Mouse (Mus musculus) liver, adult 2 months (tissue): Measurements from ENCODE around the gene Usp40.

Experiments used
- CTCF ChIP-seq: fragments of 200-500 bp; IDR thresholded peaks from 2 replicates; pipeline ENCODE4 v1.5.1; 2011; ENCODE audit warnings: low read depth, low read length, control low read depth
- POLR2A ChIP-seq: fragments of 200-500 bp; IDR thresholded peaks from 2 replicates; pipeline ENCODE4 v1.6.1; 2011; ENCODE audit warnings: low read length, control low read depth; ENCODE audit not compliant: insufficient read depth; ENCODE audit errors: extremely low read depth

DNA sequence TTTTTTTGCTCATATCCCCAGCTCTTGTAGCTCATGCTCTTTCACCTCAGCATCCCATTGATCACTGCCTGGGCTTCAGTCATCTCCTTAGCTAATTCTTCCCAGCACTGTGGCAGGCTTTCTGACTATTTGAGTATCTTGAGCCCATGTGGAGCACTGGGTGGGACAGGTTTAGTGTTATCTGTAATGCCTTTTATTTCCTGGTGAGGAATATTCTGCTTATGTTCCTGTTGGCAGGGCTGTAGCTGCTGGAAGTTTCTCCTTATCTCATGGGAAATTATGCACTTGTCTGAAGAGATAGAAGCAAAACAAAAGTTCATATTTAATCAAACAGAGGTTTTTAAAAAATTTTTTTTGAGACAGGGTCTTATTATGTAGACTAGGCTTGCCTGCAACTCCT, 98.8 kb downstream of the Usp40 start:
- TF ChIP-seq CTCF (no peak), POLR2A (no peak)
